Comparison of ENCODE assay signal across 9 mouse cellular contexts in the genomic region with DNA sequence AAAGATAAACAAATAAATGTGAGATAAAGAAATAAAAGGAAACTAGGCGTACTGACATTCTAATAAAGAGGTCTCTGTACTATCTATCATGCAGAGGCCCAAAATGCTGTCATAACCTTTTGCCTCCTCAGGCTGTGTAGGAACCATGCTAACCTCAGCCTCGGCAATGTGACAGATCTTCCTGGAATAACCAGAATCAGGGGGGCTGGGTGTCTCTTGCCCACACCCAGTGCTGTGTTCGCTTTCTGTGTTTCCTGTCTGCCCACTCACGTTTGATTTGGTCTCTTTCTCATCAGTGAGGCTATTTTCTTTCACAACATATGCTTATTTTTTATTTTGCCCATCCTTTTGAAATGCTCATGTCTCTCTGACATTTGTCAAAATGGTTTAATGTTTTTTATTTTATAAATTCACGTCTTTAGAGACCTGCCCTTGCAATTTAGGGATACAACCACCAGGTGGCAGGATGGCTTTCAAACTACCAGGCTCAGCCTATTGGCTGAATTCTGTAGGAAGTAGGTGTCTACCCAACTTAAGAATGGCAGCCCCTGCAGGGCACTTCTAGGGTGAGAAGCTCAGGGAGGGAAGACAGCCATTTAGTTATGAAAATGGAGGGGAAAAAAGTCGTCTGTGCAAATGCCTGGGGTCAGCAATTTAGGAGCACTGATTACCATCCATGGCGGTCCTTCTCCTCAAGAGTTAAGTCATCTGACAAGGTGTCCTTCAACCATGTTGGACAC.
DNase-seq lines count a peak whose midpoint lies in the region; ATAC-seq and TF ChIP-seq lines count a peak whose summit lies in the region.
"Had no signal": no experiment of that assay in that cellular context is flagged by ENCODE, and none has a peak within 500 bp of the region (broad histone marks: within the 10 kb centered on the region; RNA-seq: fewer than 3 reads in every experiment).

No protein-coding gene starts in this region.

- peak overlapping the region; percentile 50; the same call in 1 of the 2 replicates for H3K27ac ChIP-seq in forebrain, embryonic 14.5 days (ENCODE audit: low read depth, low read length)
- no peak overlapping the region for H3K27ac ChIP-seq in forebrain, embryonic 12.5 days
- no peak overlapping the region for H3K27ac ChIP-seq in kidney, postnatal 0 days
- H3K27ac ChIP-seq: macrophage had no signal

- ATAC-seq in forebrain, embryonic 14.5 days, result 0 out of 2 replicates have a peak, but pooled peaks have one; percentile 31
- ATAC-seq in forebrain, embryonic 12.5 days (ENCODE audit: low FRiP score), result no peak
- no peak for ATAC-seq in kidney, postnatal 0 days (replicated peaks; ENCODE audit: low FRiP score, low read depth)

- H3K4me1 ChIP-seq in forebrain, embryonic 14.5 days (ENCODE audit: control insufficient read depth, insufficient read depth, low read length), result no peaks in the 10 kb centered on the region
- no peaks in the 10 kb centered on the region for H3K4me1 ChIP-seq in forebrain, embryonic 12.5 days
- H3K4me1 ChIP-seq in kidney, postnatal 0 days (replicated peaks; ENCODE audit: insufficient read depth, low read length), result no peaks in the 10 kb centered on the region

- 74% methylated on average over 7 of the region's 7 CpGs for WGBS in forebrain, embryonic 14.5 days
- 72% methylated on average over 7 of the region's 7 CpGs for WGBS in forebrain, embryonic 12.5 days
- 77% methylated on average over 7 of the region's 7 CpGs for WGBS in kidney, postnatal 0 days

- no peaks in the 10 kb centered on the region for H3K9me3 ChIP-seq in forebrain, embryonic 14.5 days (replicated peaks; ENCODE audit: control insufficient read depth, low read length)
- H3K9me3 ChIP-seq in forebrain, embryonic 12.5 days, result no peaks in the 10 kb centered on the region
- no peaks in the 10 kb centered on the region for H3K9me3 ChIP-seq in kidney, postnatal 0 days (replicated peaks; ENCODE audit: low read length)

- no peaks in the 10 kb centered on the region for H3K27me3 ChIP-seq in forebrain, embryonic 14.5 days (replicated peaks; ENCODE audit: control insufficient read depth, insufficient read depth, low read length)
- no peaks in the 10 kb centered on the region for H3K27me3 ChIP-seq in forebrain, embryonic 12.5 days
- no peaks in the 10 kb centered on the region for H3K27me3 ChIP-seq in kidney, postnatal 0 days (ENCODE audit: insufficient read depth, low read length)

- H3K4me3 ChIP-seq in forebrain, embryonic 14.5 days (ENCODE audit: low read depth, low read length), result no peak overlapping the region
- no peak overlapping the region for H3K4me3 ChIP-seq in forebrain, embryonic 12.5 days (replicated peaks)
- no peak overlapping the region for H3K4me3 ChIP-seq in kidney, postnatal 0 days (replicated peaks; ENCODE audit: low read depth, low read length)

- peak; percentile 54 for TF ChIP-seq CTCF in kidney, postnatal 0 days (IDR thresholded peaks at IDR 0.05; ENCODE audit: low read depth)

- peak; percentile 35 for DNase-seq in forebrain, embryonic 14.5 days (ENCODE audit: low spot score)
- DNase-seq in ovary, postnatal 36 days (ENCODE audit: low spot score), result peak; percentile 17
- DNase-seq in ovary, adult 18-20 months (ENCODE audit: low spot score), result no peak
- peak; percentile 75 to 76 for DNase-seq in cerebellum, postnatal 14 days
- DNase-seq in kidney, postnatal 0 days (ENCODE audit: low spot score), result no peak
- peak; percentile 22 for DNase-seq in mesoderm, embryonic 11.5 days (ENCODE audit: low read depth, low spot score)
- no peak for DNase-seq in testis, postnatal 14 days (ENCODE audit: low spot score)

- no peak overlapping the region for H3K9ac ChIP-seq in forebrain, embryonic 14.5 days (ENCODE audit: low read length)
- no peak overlapping the region for H3K9ac ChIP-seq in forebrain, embryonic 12.5 days
- no peak overlapping the region for H3K9ac ChIP-seq in kidney, postnatal 0 days (ENCODE audit: low read depth, low read length)

- H3K36me3 ChIP-seq in forebrain, embryonic 14.5 days (ENCODE audit: control insufficient read depth, insufficient read depth, low read length), result no peaks in the 10 kb centered on the region
- H3K36me3 ChIP-seq in forebrain, embryonic 12.5 days (replicated peaks), result no peaks in the 10 kb centered on the region
- H3K36me3 ChIP-seq in kidney, postnatal 0 days (ENCODE audit: insufficient read depth, low read length), result no peaks in the 10 kb centered on the region

- H3K4me2 ChIP-seq in forebrain, embryonic 14.5 days (ENCODE audit: low read length), result no peak overlapping the region
- H3K4me2 ChIP-seq in forebrain, embryonic 12.5 days, result no peak overlapping the region
- H3K4me2 ChIP-seq in kidney, postnatal 0 days (ENCODE audit: low read length), result no peak overlapping the region

Comparison
In these comparisons a context has a peak if more than half of its experiments do, and no peak if none do; other contexts are left out.
1. DNase-seq: peak in forebrain, embryonic 14.5 days (single experiment), ovary, postnatal 36 days (single experiment), cerebellum, postnatal 14 days (2 of 2) and mesoderm, embryonic 11.5 days (single experiment); none in ovary, adult 18-20 months (single experiment), kidney, postnatal 0 days (single experiment) and testis, postnatal 14 days (single experiment).